Mouse (Mus musculus) embryonic fibroblast, embryonic 13.5 days (primary cell): ENCODE data around the gene Gm4881. TPM values are rescaled to one million over a fixed set of nuclear protein-coding genes. Genes with fewer than 3 reads are reported as not detected.

ENCODE experiments used
- H3K27ac ChIP-seq: 2 replicates; pipeline ENCODE4 v1.5.1; 2012; ENCODE audit warnings: low read length, control low read depth, inconsistent platforms; ENCODE audit not compliant: insufficient read depth
- H3K4me1 ChIP-seq: 2 replicates; pipeline ENCODE4 v1.6.1; 2011; ENCODE audit warnings: low read length; ENCODE audit not compliant: control insufficient read depth, insufficient read depth
- H3K4me3 ChIP-seq: 2 replicates; pipeline ENCODE4 v1.5.1; 2011; ENCODE audit warnings: mild to moderate bottlenecking, control low read depth, low read length; ENCODE audit not compliant: insufficient read depth
- CTCF ChIP-seq: IDR thresholded peaks from 2 replicates; pipeline ENCODE4 v1.5.1; 2011; ENCODE audit warnings: mild to moderate bottlenecking, control low read depth, low read length, moderate library complexity, borderline replicate concordance; ENCODE audit not compliant: insufficient read depth
- POLR2A ChIP-seq: IDR thresholded peaks from 2 replicates; pipeline ENCODE4 v1.6.1; 2011; ENCODE audit warnings: low read depth, mild to moderate bottlenecking, control low read depth, low read length, moderate library complexity
- polyA plus RNA-seq: library from polyadenylated mRNA; stranded (reverse); fragments of >200 nt; gene quantifications from 2 replicates; pipeline ENCODE4 v1.2.4, GENCODE M21; 2011; ENCODE audit warnings: low read depth; ENCODE audit not compliant: missing spikeins, insufficient read length

The Gm4881 gene
- polyA plus RNA-seq, 1 experiment: not detected

GRCm38 (mm10) chr7:24973902-24974301 lies 29.6 kb upstream of the Gm4881 start:
- no peak overlapping the region for H3K27ac ChIP-seq
- H3K4me3 ChIP-seq: no peak overlapping the region
- H3K4me1 ChIP-seq: 0 out of 2 replicates have a peak, but pooled peaks cover 3% of the 10 kb centered on the region
- TF ChIP-seq CTCF (no peak), POLR2A (no peak)

GRCm38 (mm10) chr7:24973208-24973607 lies 28.9 kb upstream of the Gm4881 start:
- Histone ChIP-seq H3K27ac (no peak overlapping the region), H3K4me1 (0 out of 2 replicates have a peak, but pooled peaks cover 3% of the 10 kb centered on the region), H3K4me3 (no peak overlapping the region)
- TF ChIP-seq POLR2A (no peak), CTCF (no peak)

- H3K4me3 ChIP-seq: peak within 1 kb of the TSS; percentile 78
- 0 out of 2 replicates have a peak, but pooled peaks cover 3% of the 10 kb centered on the region for H3K4me1 ChIP-seq
- H3K27ac ChIP-seq: peak within 1 kb of the TSS; percentile 2; the same call in 1 of the 2 replicates
- TF ChIP-seq POLR2A: peak; percentile 89
- no peak for TF ChIP-seq CTCF
Measured at GRCm38 (mm10) chr7:24971972-24972893, 27.9 kb upstream of the Gm4881 start, which contains the start of gene Rabac1. Rabac1 (minus strand) TSS chr7:24972754.

GRCm38 (mm10) chr7:24971261-24971971 lies 27.1 kb upstream of the Gm4881 start:
- peak; percentile 87; the same call in 1 of the 2 replicates for TF ChIP-seq CTCF
- TF ChIP-seq POLR2A: no peak
- Histone ChIP-seq H3K4me1 (0 out of 2 replicates have a peak, but pooled peaks cover 3% of the 10 kb centered on the region), H3K27ac (no peak overlapping the region), H3K4me3 (peak overlapping the region; percentile 78)

GRCm38 (mm10) chr7:24970341-24970740 lies 26.0 kb upstream of the Gm4881 start:
- H3K4me3 ChIP-seq: no peak overlapping the region
- no peak overlapping the region for H3K27ac ChIP-seq
- TF ChIP-seq CTCF (no peak), POLR2A (no peak)
- 0 out of 2 replicates have a peak, but pooled peaks cover 3% of the 10 kb centered on the region for H3K4me1 ChIP-seq

- 0 out of 2 replicates have a peak, but pooled peaks cover 3% of the 10 kb centered on the region for H3K4me1 ChIP-seq
- H3K4me3 ChIP-seq: no peak overlapping the region
- H3K27ac ChIP-seq: no peak overlapping the region
- TF ChIP-seq CTCF (no peak), POLR2A (no peak)
Measured at GRCm38 (mm10) chr7:24969805-24970204, 25.5 kb upstream of the Gm4881 start.

GRCm38 (mm10) chr7:24968463-24968862 lies 24.2 kb upstream of the Gm4881 start:
- TF ChIP-seq POLR2A (no peak), CTCF (no peak)
- Histone ChIP-seq H3K27ac (no peak overlapping the region), H3K4me1 (0 out of 2 replicates have a peak, but pooled peaks cover 3% of the 10 kb centered on the region), H3K4me3 (no peak overlapping the region)

GRCm38 (mm10) chr7:24967966-24968365 lies 23.7 kb upstream of the Gm4881 start:
- TF ChIP-seq POLR2A (no peak), CTCF (no peak)
- Histone ChIP-seq H3K27ac (no peak overlapping the region), H3K4me3 (no peak overlapping the region), H3K4me1 (0 out of 2 replicates have a peak, but pooled peaks cover 3% of the 10 kb centered on the region)

- Histone ChIP-seq H3K4me3 (no peak overlapping the region), H3K4me1 (no peaks in the 10 kb centered on the region), H3K27ac (no peak overlapping the region)
- TF ChIP-seq POLR2A (no peak), CTCF (peak; percentile 74; the same call in 1 of the 2 replicates)
Measured at GRCm38 (mm10) chr7:24964897-24965535, 20.7 kb upstream of the Gm4881 start.
